Mouse (Mus musculus) liver, postnatal 0 days (tissue): ENCODE measurements at regions not wholly inside any gene's neighbourhood (a gene's known extent, or its start where the extent isn't known, plus 50 kb on each side); places are given as distances from the start of the nearest gene placed in this dataset.

Experiments used
- ATAC-seq: fragments of 200-750 bp; cut with Nextera tagmentation; 2 replicates; pipeline ENCODE4 v1.8.0; 2017; ENCODE audit warnings: mild to moderate bottlenecking, moderate library complexity
- DNase-seq: peaks from one replicate; pipeline ENCODE4 v3.0.0-alpha.2; 2016
- H3K27ac ChIP-seq: fragments of 300-500 bp; sonication (generic); 2 replicates; pipeline ENCODE4 v1.5.1; 2014; ENCODE audit warnings: antibody characterized with exemption, moderate library complexity, mild to moderate bottlenecking, low read depth
- H3K27me3 ChIP-seq: fragments of 300-500 bp; sonication (generic); 2 replicates; pipeline ENCODE4 v1.6.1; 2014; ENCODE audit warnings: low read length, control low read depth, mixed read lengths; ENCODE audit not compliant: insufficient read depth
- H3K36me3 ChIP-seq: fragments of 300-500 bp; sonication (generic); replicated peaks from 2 replicates; pipeline ENCODE4 v1.6.1; 2014; ENCODE audit warnings: mild to moderate bottlenecking, control low read depth, low read length, moderate library complexity, mixed read lengths; ENCODE audit not compliant: insufficient read depth
- H3K4me1 ChIP-seq: fragments of 300-500 bp; sonication (generic); 2 replicates; pipeline ENCODE4 v1.6.1; 2014; ENCODE audit warnings: antibody characterized with exemption, mild to moderate bottlenecking, control low read depth; ENCODE audit not compliant: insufficient read depth
- H3K4me2 ChIP-seq: fragments of 300-500 bp; sonication (generic); 2 replicates; pipeline ENCODE4 v1.6.1; 2014; ENCODE audit warnings: low read depth, mild to moderate bottlenecking, low read length, moderate library complexity, mixed read lengths
- H3K4me3 ChIP-seq: fragments of 300-500 bp; sonication (generic); 2 replicates; pipeline ENCODE4 v1.5.1; 2014; ENCODE audit warnings: low read depth, low read length
- H3K9ac ChIP-seq: fragments of 300-500 bp; sonication (generic); replicated peaks from 2 replicates; pipeline ENCODE4 v1.6.1; 2014; ENCODE audit warnings: mild to moderate bottlenecking, moderate library complexity
- H3K9me3 ChIP-seq: fragments of 300-500 bp; sonication (generic); 2 replicates; pipeline ENCODE4 v1.6.1; 2016; ENCODE audit warnings: mild to moderate bottlenecking, control low read depth, low read length, mixed read lengths
- CTCF ChIP-seq: sonication (generic); IDR thresholded peaks from 2 replicates; pipeline ENCODE4 v1.5.1; 2016; ENCODE audit warnings: antibody characterized with exemption, low read depth
- EP300 ChIP-seq: IDR thresholded peaks from 2 replicates; pipeline ENCODE4 v1.6.1; 2016; ENCODE audit warnings: antibody characterized with exemption, low read depth, mild to moderate bottlenecking
- WGBS: fragments of 180-500 bp; shearing (Covaris S2); extraction: QIAGEN DNeasy Blood & Tissue Kit; methylation state at CpG from one replicate; pipeline ENCODE4 v1.1.7; 2014; ENCODE audit not compliant: insufficient replicate concordance; 5-methylcytosine and 5-hydroxymethylcytosine counted together

- no peak for TF ChIP-seq EP300
- TF ChIP-seq CTCF: no peak
- no peaks in the 10 kb centered on the region for H3K9me3 ChIP-seq
- WGBS: 52% methylated on average over 8 of the region's 8 CpGs
Observed at GRCm38 (mm10) chr16:24215353-24215752, 178.0 kb upstream of the Lpp start.

GRCm38 (mm10) chr16:24213577-24213976, 179.7 kb upstream of the Lpp start:
- H3K4me1 ChIP-seq: no peaks in the 10 kb centered on the region; the same call in 1 of the 2 replicates
- no peak overlapping the region for H3K4me2 ChIP-seq
- ATAC-seq (no peak), DNase-seq (no peak)
- H3K9me3 ChIP-seq: no peaks in the 10 kb centered on the region
- 74% methylated on average over 3 of the region's 3 CpGs for WGBS
- H3K36me3 ChIP-seq: no peaks in the 10 kb centered on the region
- no peaks in the 10 kb centered on the region for H3K27me3 ChIP-seq
- no peak overlapping the region for H3K9ac ChIP-seq
- no peak overlapping the region for H3K27ac ChIP-seq
- no peak overlapping the region for H3K4me3 ChIP-seq
- TF ChIP-seq CTCF (peak; percentile 46), EP300 (no peak)

More at GRCm38 (mm10) chr16:24215353-24215752, 178.0 kb upstream of the Lpp start:
- ATAC-seq (no peak), DNase-seq (no peak)
- H3K4me1 ChIP-seq: no peaks in the 10 kb centered on the region; the same call in 1 of the 2 replicates
- H3K4me2 ChIP-seq: no peak overlapping the region
- no peak overlapping the region for H3K27ac ChIP-seq
- no peaks in the 10 kb centered on the region for H3K27me3 ChIP-seq
- H3K4me3 ChIP-seq: no peak overlapping the region
- no peaks in the 10 kb centered on the region for H3K36me3 ChIP-seq
- H3K9ac ChIP-seq: no peak overlapping the region

DNA sequence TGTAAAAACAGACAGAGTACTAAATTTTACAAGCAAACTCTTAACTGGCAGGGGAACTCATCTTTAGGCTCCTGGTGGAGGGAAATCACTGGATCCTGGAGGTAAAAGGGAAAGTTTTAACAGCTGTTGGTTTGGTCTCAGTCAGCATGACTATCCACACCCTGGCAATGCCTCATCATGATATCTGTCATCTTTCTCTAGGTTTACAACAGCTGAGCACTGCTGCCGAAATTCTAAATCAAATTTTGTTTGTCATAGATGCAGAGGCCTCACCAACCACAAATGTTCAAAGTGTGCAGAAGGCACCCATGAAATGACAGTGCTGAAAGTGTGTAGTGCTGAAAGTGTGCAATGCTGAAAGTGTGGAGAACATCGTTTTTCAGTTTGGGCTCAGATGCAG, 180.6 kb upstream of the Lpp start:
- H3K27ac ChIP-seq: no peak overlapping the region
- H3K4me2 ChIP-seq: no peak overlapping the region
- no peak overlapping the region for H3K9ac ChIP-seq
- DNase-seq (no peak), ATAC-seq (no peak)
- H3K4me1 ChIP-seq: no peaks in the 10 kb centered on the region
- no peaks in the 10 kb centered on the region for H3K27me3 ChIP-seq
- H3K9me3 ChIP-seq: no peaks in the 10 kb centered on the region
- H3K36me3 ChIP-seq: no peaks in the 10 kb centered on the region
- TF ChIP-seq CTCF (no peak), EP300 (no peak)
- no peak overlapping the region for H3K4me3 ChIP-seq
- WGBS: 71% methylated on average over 2 of the region's 2 CpGs

DNA sequence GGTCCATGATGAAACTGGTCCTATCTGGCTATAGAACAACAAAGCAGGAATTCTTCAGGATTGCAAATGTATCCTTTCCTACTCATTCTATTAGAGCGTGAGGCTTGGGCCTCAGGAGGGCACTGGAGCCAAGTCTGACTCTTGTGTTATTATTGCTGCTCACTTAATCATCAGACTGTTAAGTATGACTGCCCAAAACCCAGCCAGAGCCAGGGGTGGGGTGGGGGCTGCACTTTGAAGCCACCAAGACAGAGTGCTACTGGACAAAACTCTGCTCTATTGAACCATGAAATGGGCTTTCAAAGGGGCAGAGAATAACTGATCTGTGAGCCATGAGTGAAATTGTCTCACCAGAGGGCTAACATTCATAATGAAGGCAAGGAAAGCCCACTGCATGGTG, 181.7 kb upstream of the Lpp start:
- no peak for ATAC-seq
- no peaks in the 10 kb centered on the region for H3K4me1 ChIP-seq
- H3K9ac ChIP-seq: no peak overlapping the region
- 80% methylated on average over 1 of the region's 1 CpGs for WGBS
- no peaks in the 10 kb centered on the region for H3K36me3 ChIP-seq
- no peak for DNase-seq
- no peak overlapping the region for H3K4me3 ChIP-seq
- no peak overlapping the region for H3K27ac ChIP-seq
- H3K4me2 ChIP-seq: no peak overlapping the region
- no peaks in the 10 kb centered on the region for H3K27me3 ChIP-seq
- TF ChIP-seq CTCF (no peak), EP300 (no peak)
- no peaks in the 10 kb centered on the region for H3K9me3 ChIP-seq

GRCm38 (mm10) chr16:24208876-24209275, 184.4 kb upstream of the Lpp start:
- H3K9me3 ChIP-seq: no peaks in the 10 kb centered on the region
- no peak overlapping the region for H3K4me2 ChIP-seq
- H3K27ac ChIP-seq: no peak overlapping the region
- H3K4me3 ChIP-seq: no peak overlapping the region
- no peaks in the 10 kb centered on the region for H3K36me3 ChIP-seq
- WGBS: 43% methylated on average over 2 of the region's 2 CpGs
- no peaks in the 10 kb centered on the region for H3K27me3 ChIP-seq
- DNase-seq (no peak), ATAC-seq (no peak)
- H3K9ac ChIP-seq: no peak overlapping the region
- H3K4me1 ChIP-seq: peaks cover 15% of the 10 kb centered on the region
- TF ChIP-seq CTCF (no peak), EP300 (no peak)

DNA sequence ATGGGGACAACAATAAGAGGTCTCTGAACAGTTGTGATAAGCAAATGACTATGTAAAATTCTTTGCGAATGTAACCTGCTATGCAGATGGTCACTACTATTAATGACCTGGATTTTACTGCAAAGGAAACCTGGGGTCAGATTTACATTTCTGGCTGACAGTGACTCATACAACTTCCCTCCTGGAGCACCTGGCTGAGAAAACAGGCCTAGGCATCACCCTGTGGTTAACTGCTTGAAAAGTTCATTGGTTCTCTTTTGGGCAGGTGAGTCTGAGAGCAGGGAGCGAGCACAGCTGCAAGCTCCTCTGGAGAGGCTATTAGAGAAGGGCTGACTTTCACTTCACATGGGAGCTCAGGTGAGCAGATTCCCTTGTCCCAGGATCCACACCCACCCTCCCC, 185.2 kb upstream of the Lpp start:
- peaks cover 15% of the 10 kb centered on the region for H3K4me1 ChIP-seq
- H3K9ac ChIP-seq: no peak overlapping the region
- H3K4me2 ChIP-seq: no peak overlapping the region
- H3K36me3 ChIP-seq: no peaks in the 10 kb centered on the region
- H3K27me3 ChIP-seq: no peaks in the 10 kb centered on the region
- no peak overlapping the region for H3K27ac ChIP-seq
- no peak for TF ChIP-seq EP300
- TF ChIP-seq CTCF: no peak
- no peak for DNase-seq
- WGBS: 80% methylated on average over 2 of the region's 2 CpGs
- ATAC-seq: no peak
- no peak overlapping the region for H3K4me3 ChIP-seq
- H3K9me3 ChIP-seq: no peaks in the 10 kb centered on the region

GRCm38 (mm10) chr16:24207056-24207455, 186.3 kb upstream of the Lpp start:
- Histone ChIP-seq H3K9ac (no peak overlapping the region), H3K4me2 (no peak overlapping the region), H3K27me3 (no peaks in the 10 kb centered on the region), H3K36me3 (no peaks in the 10 kb centered on the region), H3K9me3 (no peaks in the 10 kb centered on the region), H3K27ac (no peak overlapping the region), H3K4me1 (peaks cover 17% of the 10 kb centered on the region), H3K4me3 (no peak overlapping the region)
- no peak for TF ChIP-seq EP300
- TF ChIP-seq CTCF: no peak
- 60% methylated on average over 4 of the region's 4 CpGs for WGBS
- no peak for ATAC-seq
- DNase-seq: no peak
